Mouse (Mus musculus): ENCODE measurements around the gene Lipc. TPM values are rescaled to one million over a fixed set of nuclear protein-coding genes. Genes with fewer than 3 reads are reported as not detected.
A peak's percentile ranks its signal among the peaks of the same experiment; 100 is the strongest.
"Not testable (repeated sequence)": the region's sequence is repeated elsewhere in the genome, so short reads cannot be mapped to it uniquely, and the experiment has no call there.

Lipc gene
- polyA plus RNA-seq, 1 experiment from 2014 or later: 0.19 TPM

GRCm38 (mm10) chr9:70869169-70869873 is 82.7 kb downstream of the Lipc start:
- ATAC-seq: no peak
- 74% methylated on average over 5 of the region's 5 CpGs for WGBS
- Histone ChIP-seq H3K9me3 (replicated peaks; ENCODE audit: control insufficient read depth, low read length, poor library complexity, severe bottlenecking) (no peaks in the 10 kb centered on the region), H3K4me3 (ENCODE audit: low read depth, low read length) (no peak overlapping the region), H3K9ac (ENCODE audit: low read depth, low read length) (no peak overlapping the region), H3K36me3 (ENCODE audit: control insufficient read depth, insufficient read depth, low read length) (no peaks in the 10 kb centered on the region), H3K27ac (ENCODE audit: low read length) (no peak overlapping the region), H3K4me1 (ENCODE audit: control insufficient read depth, insufficient read depth, low read length) (no peaks in the 10 kb centered on the region), H3K4me2 (ENCODE audit: low read length) (no peak overlapping the region), H3K27me3 (ENCODE audit: control insufficient read depth, insufficient read depth, low read depth, low read length) (no peaks in the 10 kb centered on the region)

- 89% methylated on average over 4 of the region's 4 CpGs for WGBS
- no peak overlapping the region for H3K4me3 ChIP-seq (ENCODE audit: low read depth, low read length)
- ATAC-seq: no peak
- H3K36me3 ChIP-seq (ENCODE audit: control insufficient read depth, insufficient read depth, low read length): no peaks in the 10 kb centered on the region
- H3K27ac ChIP-seq (ENCODE audit: low read length): no peak overlapping the region
- no peak overlapping the region for H3K9ac ChIP-seq (ENCODE audit: low read depth, low read length)
- no peaks in the 10 kb centered on the region for H3K27me3 ChIP-seq (ENCODE audit: control insufficient read depth, insufficient read depth, low read depth, low read length)
- H3K4me1 ChIP-seq (ENCODE audit: control insufficient read depth, insufficient read depth, low read length): no peaks in the 10 kb centered on the region
- H3K4me2 ChIP-seq (ENCODE audit: low read length): no peak overlapping the region
- H3K9me3 ChIP-seq (replicated peaks; ENCODE audit: control insufficient read depth, low read length, poor library complexity, severe bottlenecking): no peaks in the 10 kb centered on the region
Measured at GRCm38 (mm10) chr9:70867381-70867780, 84.6 kb downstream of the Lipc start.

GRCm38 (mm10) chr9:70864039-70864438 is 88.0 kb downstream of the Lipc start:
- Histone ChIP-seq H3K9me3 (replicated peaks; ENCODE audit: control insufficient read depth, low read length, poor library complexity, severe bottlenecking) (no peaks in the 10 kb centered on the region), H3K36me3 (ENCODE audit: control insufficient read depth, insufficient read depth, low read length) (no peaks in the 10 kb centered on the region), H3K4me2 (ENCODE audit: low read length) (no peak overlapping the region), H3K9ac (ENCODE audit: low read depth, low read length) (no peak overlapping the region), H3K4me1 (ENCODE audit: control insufficient read depth, insufficient read depth, low read length) (no peaks in the 10 kb centered on the region), H3K4me3 (ENCODE audit: low read depth, low read length) (no peak overlapping the region), H3K27ac (ENCODE audit: low read length) (no peak overlapping the region), H3K27me3 (ENCODE audit: control insufficient read depth, insufficient read depth, low read depth, low read length) (no peaks in the 10 kb centered on the region)
- 77% methylated on average over 8 of the region's 8 CpGs for WGBS
- no peak for ATAC-seq

- Histone ChIP-seq H3K9me3 (replicated peaks; ENCODE audit: control insufficient read depth, low read length, poor library complexity, severe bottlenecking) (no peaks in the 10 kb centered on the region), H3K27me3 (ENCODE audit: control insufficient read depth, insufficient read depth, low read depth, low read length) (no peaks in the 10 kb centered on the region), H3K27ac (ENCODE audit: low read length) (peak overlapping the region; percentile 14; the same call in 1 of the 2 replicates), H3K4me1 (ENCODE audit: control insufficient read depth, insufficient read depth, low read length) (no peaks in the 10 kb centered on the region), H3K4me2 (ENCODE audit: low read length) (no peak overlapping the region), H3K36me3 (ENCODE audit: control insufficient read depth, insufficient read depth, low read length) (no peaks in the 10 kb centered on the region), H3K4me3 (ENCODE audit: low read depth, low read length) (no peak overlapping the region), H3K9ac (ENCODE audit: low read depth, low read length) (no peak overlapping the region)
- ATAC-seq: no peak
- WGBS: 35% methylated on average over 8 of the region's 8 CpGs
Measured at GRCm38 (mm10) chr9:70863299-70863698, 88.7 kb downstream of the Lipc start.

GRCm38 (mm10) chr9:70859233-70859632 is 92.8 kb downstream of the Lipc start:
- Histone ChIP-seq H3K27me3 (ENCODE audit: control insufficient read depth, insufficient read depth, low read depth, low read length) (no peaks in the 10 kb centered on the region), H3K9ac (ENCODE audit: low read depth, low read length) (no peak overlapping the region), H3K4me2 (ENCODE audit: low read length) (no peak overlapping the region), H3K9me3 (replicated peaks; ENCODE audit: control insufficient read depth, low read length, poor library complexity, severe bottlenecking) (no peaks in the 10 kb centered on the region), H3K4me3 (ENCODE audit: low read depth, low read length) (no peak overlapping the region), H3K4me1 (ENCODE audit: control insufficient read depth, insufficient read depth, low read length) (no peaks in the 10 kb centered on the region), H3K36me3 (ENCODE audit: control insufficient read depth, insufficient read depth, low read length) (no peaks in the 10 kb centered on the region), H3K27ac (ENCODE audit: low read length) (no peak overlapping the region)
- 74% methylated on average over 5 of the region's 5 CpGs for WGBS
- ATAC-seq: no peak

GRCm38 (mm10) chr9:70855868-70856267 is 96.2 kb downstream of the Lipc start:
- WGBS: 72% methylated on average over 6 of the region's 6 CpGs
- ATAC-seq: no peak
- Histone ChIP-seq H3K4me2 (ENCODE audit: low read length) (no peak overlapping the region), H3K36me3 (ENCODE audit: control insufficient read depth, insufficient read depth, low read length) (no peaks in the 10 kb centered on the region), H3K27me3 (ENCODE audit: control insufficient read depth, insufficient read depth, low read depth, low read length) (no peaks in the 10 kb centered on the region), H3K9me3 (replicated peaks; ENCODE audit: control insufficient read depth, low read length, poor library complexity, severe bottlenecking) (no peaks in the 10 kb centered on the region), H3K4me1 (ENCODE audit: control insufficient read depth, insufficient read depth, low read length) (peaks cover 7% of the 10 kb centered on the region), H3K27ac (ENCODE audit: low read length) (no peak overlapping the region), H3K4me3 (ENCODE audit: low read depth, low read length) (no peak overlapping the region), H3K9ac (ENCODE audit: low read depth, low read length) (no peak overlapping the region)

GRCm38 (mm10) chr9:70854950-70855349 is 97.1 kb downstream of the Lipc start:
- Histone ChIP-seq H3K27ac (ENCODE audit: low read length) (no peak overlapping the region), H3K4me3 (ENCODE audit: low read depth, low read length) (no peak overlapping the region), H3K9ac (ENCODE audit: low read depth, low read length) (no peak overlapping the region), H3K4me1 (ENCODE audit: control insufficient read depth, insufficient read depth, low read length) (peaks cover 7% of the 10 kb centered on the region), H3K36me3 (ENCODE audit: control insufficient read depth, insufficient read depth, low read length) (no peaks in the 10 kb centered on the region), H3K27me3 (ENCODE audit: control insufficient read depth, insufficient read depth, low read depth, low read length) (no peaks in the 10 kb centered on the region), H3K4me2 (ENCODE audit: low read length) (no peak overlapping the region), H3K9me3 (replicated peaks; ENCODE audit: control insufficient read depth, low read length, poor library complexity, severe bottlenecking) (no peaks in the 10 kb centered on the region)
- WGBS: 80% methylated on average over 6 of the region's 6 CpGs
- no peak for ATAC-seq

GRCm38 (mm10) chr9:70853081-70853480 is 98.9 kb downstream of the Lipc start:
- not testable (repeated sequence) for H3K27me3 ChIP-seq (ENCODE audit: control insufficient read depth, insufficient read depth, low read depth, low read length); H3K4me3 ChIP-seq (ENCODE audit: low read depth, low read length); ATAC-seq; H3K9me3 ChIP-seq (replicated peaks; ENCODE audit: control insufficient read depth, low read length, poor library complexity, severe bottlenecking); H3K9ac ChIP-seq (ENCODE audit: low read depth, low read length); H3K27ac ChIP-seq (ENCODE audit: low read length); H3K36me3 ChIP-seq (ENCODE audit: control insufficient read depth, insufficient read depth, low read length); H3K4me2 ChIP-seq (ENCODE audit: low read length); H3K4me1 ChIP-seq (ENCODE audit: control insufficient read depth, insufficient read depth, low read length)
- WGBS: 95% methylated on average over 15 of the region's 15 CpGs

- Histone ChIP-seq H3K9me3 (replicated peaks; ENCODE audit: control insufficient read depth, low read length, poor library complexity, severe bottlenecking) (no peaks in the 10 kb centered on the region), H3K4me1 (ENCODE audit: control insufficient read depth, insufficient read depth, low read length) (peaks cover 7% of the 10 kb centered on the region), H3K9ac (ENCODE audit: low read depth, low read length) (no peak overlapping the region), H3K4me2 (ENCODE audit: low read length) (no peak overlapping the region), H3K27me3 (ENCODE audit: control insufficient read depth, insufficient read depth, low read depth, low read length) (no peaks in the 10 kb centered on the region), H3K4me3 (ENCODE audit: low read depth, low read length) (no peak overlapping the region), H3K36me3 (ENCODE audit: control insufficient read depth, insufficient read depth, low read length) (no peaks in the 10 kb centered on the region), H3K27ac (ENCODE audit: low read length) (peak overlapping the region; percentile 47; the same call in 1 of the 2 replicates)
- peak; percentile 81 for ATAC-seq
- 56% methylated on average over 3 of the region's 3 CpGs for WGBS
Measured at GRCm38 (mm10) chr9:70851533-70851932, 100.5 kb downstream of the Lipc start.
